Mouse (Mus musculus) G1E (cell line): ENCODE measurements around the gene Ecsit.

Source experiments
- CTCF ChIP-seq: IDR thresholded peaks from 2 replicates; pipeline ENCODE4 v1.5.1; 2012; ENCODE audit warnings: low read depth, low read length, inconsistent platforms, mixed read lengths
- GATA1 ChIP-seq: IDR thresholded peaks from 2 replicates; pipeline ENCODE4 v1.6.1; 2012; ENCODE audit warnings: borderline replicate concordance, low read length, inconsistent platforms, mixed read lengths
- GATA2 ChIP-seq: IDR thresholded peaks from 2 replicates; pipeline ENCODE4 v1.6.1; 2012; ENCODE audit warnings: low read depth, low read length, inconsistent platforms, borderline replicate concordance
- TAL1 ChIP-seq: conservative IDR thresholded peaks from 2 replicates; pipeline ENCODE4 v1.6.1; 2012; ENCODE audit warnings: low read depth, low read length, inconsistent platforms, mixed read lengths

- no peak for TF ChIP-seq CTCF
- no peak for TF ChIP-seq GATA1
- no peak for TF ChIP-seq TAL1
- TF ChIP-seq GATA2: no peak
These were observed 46.2 kb upstream of the Ecsit start for GRCm38 (mm10) chr9:22131226-22131981.
